9 mouse cellular contexts compared by ENCODE assay signal in genomic region chr1:60746153-60746552, GRCm38 (mm10). TPM values are rescaled to one million over a fixed set of nuclear protein-coding genes. Genes with fewer than 3 reads are reported as not detected.
A peak's percentile ranks its signal among the peaks of the same experiment; 100 is the strongest.
DNase-seq lines count a peak whose midpoint lies in the region; ATAC-seq lines count a peak whose summit lies in the region.
"Had no signal": no experiment of that assay in that cellular context is flagged by ENCODE, and none has a peak within 500 bp of the region (broad histone marks: within the 10 kb centered on the region; RNA-seq: fewer than 3 reads in every experiment).

No protein-coding gene starts in this region.

- peak; percentile 32 for DNase-seq in adrenal gland, adult 8-10 months
- DNase-seq in adrenal gland, adult 18-20 months (ENCODE audit: low spot score in 2 of 2): no peak
- peak; percentile 9 for DNase-seq in spleen, adult 12 weeks (ENCODE audit: low spot score)
- no peak for DNase-seq in spleen, postnatal 14 days (ENCODE audit: low spot score in 2 of 2)
- peak; percentile 78 for DNase-seq in thymus, postnatal 4 days
- DNase-seq in urinary bladder, adult 18-20 months (ENCODE audit: low spot score in 2 of 2): no peak
- no peak for DNase-seq in urinary bladder, adult 2 months (ENCODE audit: low spot score)
- DNase-seq: cerebellum, adult 8-10 months had no signal

- peak; percentile 96 for ATAC-seq in megakaryocyte progenitor cell, adult 5-6 weeks (replicated peaks; ENCODE audit: poor library complexity)

RNA-seq across cellular contexts. Expression of gene Cd28, which starts 29.6 kb away (rescaled TPM):
- total RNA-seq in adrenal gland, adult 8-10 months (2022): under 1 TPM; 0.35 to 0.71 (median 0.48) TPM
- under 1 TPM; 0.30 to 0.80 TPM for total RNA-seq in adrenal gland, adult 18-20 months (2021)
- total RNA-seq in megakaryocyte progenitor cell, adult 5-6 weeks (2015): 2.1 and 2.2 TPM in 2 replicates
- total RNA-seq in megakaryocyte progenitor cell, adult 5-6 weeks (2017): 1.1 and 1.7 TPM in 2 replicates
- polyA plus RNA-seq in urinary bladder, adult 2 months (2012; rRNA removed): 0.62 and 0.88 TPM in 2 replicates

Comparison
In these comparisons a context has a peak if more than half of its experiments do, and no peak if none do; other contexts are left out.
1. DNase-seq: peak in adrenal gland, adult 8-10 months (single experiment), spleen, adult 12 weeks (single experiment) and thymus, postnatal 4 days (single experiment); none in adrenal gland, adult 18-20 months (0 of 2), spleen, postnatal 14 days (0 of 2), urinary bladder, adult 18-20 months (0 of 2) and urinary bladder, adult 2 months (single experiment).